Mouse (Mus musculus) left cerebral cortex, adult 9 months (tissue): ENCODE data around the gene Prkar2a.

ENCODE experiments used
- DNase-seq, 2 experiments: peaks; one replicate each; pipeline ENCODE4 v3.0.0; 2022; ENCODE audit warnings: low spot score in 2 of 2

The Prkar2a gene

DNA sequence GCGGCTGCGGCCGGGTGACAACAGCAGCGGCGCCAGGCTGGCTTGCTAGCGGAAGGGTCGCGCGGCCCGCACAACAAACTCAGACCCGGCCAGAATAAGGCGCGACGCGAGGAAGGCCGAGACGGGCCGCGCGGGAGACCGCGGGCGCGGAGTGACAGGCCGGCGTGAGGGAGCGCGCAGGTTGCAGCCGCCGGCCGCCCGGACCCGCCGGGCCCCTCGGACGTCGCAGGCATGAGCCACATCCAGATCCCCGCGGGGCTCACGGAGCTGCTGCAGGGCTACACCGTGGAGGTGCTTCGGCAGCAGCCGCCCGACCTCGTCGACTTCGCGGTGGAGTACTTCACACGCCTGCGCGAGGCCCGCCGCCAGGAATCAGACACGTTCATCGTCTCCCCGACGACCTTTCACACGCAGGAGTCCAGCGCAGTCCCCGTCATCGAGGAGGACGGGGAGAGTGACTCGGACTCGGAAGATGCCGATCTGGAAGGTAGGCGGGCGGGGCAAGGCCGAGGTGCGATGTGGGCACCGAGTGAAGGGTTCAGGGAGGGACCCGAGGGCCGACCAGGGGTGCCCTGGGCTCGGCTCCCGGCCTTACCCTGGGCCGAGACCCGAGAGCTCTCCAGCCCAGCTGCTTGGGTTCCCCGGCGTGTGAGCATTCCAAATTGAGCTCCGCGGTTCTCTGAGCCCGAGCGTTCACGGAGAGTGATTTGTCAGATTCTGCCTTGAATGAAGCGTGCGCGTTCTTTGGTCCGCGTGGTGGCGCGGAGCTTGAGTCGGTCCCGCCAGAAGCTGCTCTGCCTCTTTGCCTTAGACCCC is 3.3 kb downstream of the Prkar2a start:
- peak in 1 of 2 experiments; percentile 55 for DNase-seq

DNA sequence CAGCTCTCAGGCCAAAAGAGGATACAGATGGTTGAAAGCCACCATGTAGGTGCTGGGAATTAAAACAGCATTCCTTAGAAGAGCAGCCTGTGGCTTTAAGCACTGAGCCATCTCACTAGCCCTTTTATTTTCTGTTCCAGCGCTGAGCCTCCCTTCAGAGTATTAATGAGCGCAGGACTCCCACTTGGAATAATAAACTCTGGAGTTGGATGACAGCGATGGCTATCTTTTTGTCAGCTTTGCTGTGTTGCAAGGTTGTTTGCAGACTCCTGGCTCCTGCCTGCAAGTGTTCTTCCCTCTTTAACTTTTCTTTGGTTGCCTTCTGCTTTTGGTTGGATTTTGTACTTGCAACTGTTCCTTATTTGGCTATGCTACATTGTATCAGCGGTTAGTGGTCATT is 4.8 kb downstream of the Prkar2a start:
- DNase-seq, result no peak

DNA sequence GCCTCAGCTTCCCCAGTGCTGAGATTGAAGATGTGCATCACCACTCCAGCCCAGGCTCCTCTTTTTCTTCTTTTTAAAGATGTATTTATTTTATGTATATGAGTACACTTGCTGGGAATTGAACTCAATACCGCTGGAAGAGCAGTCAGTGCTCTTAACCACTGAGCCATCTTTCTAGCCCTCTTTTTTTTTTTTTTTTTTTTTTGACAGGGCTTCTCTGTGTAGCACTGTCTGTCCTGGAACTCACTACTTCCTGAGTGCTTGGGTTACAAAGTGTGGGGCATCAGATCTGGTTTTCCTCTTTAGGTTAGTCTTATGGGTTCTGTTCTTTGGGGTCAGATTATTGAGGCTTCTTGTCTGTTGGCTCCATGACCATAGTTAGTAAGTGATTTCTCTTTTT is 5.4 kb downstream of the Prkar2a start:
- no peak for DNase-seq

DNA sequence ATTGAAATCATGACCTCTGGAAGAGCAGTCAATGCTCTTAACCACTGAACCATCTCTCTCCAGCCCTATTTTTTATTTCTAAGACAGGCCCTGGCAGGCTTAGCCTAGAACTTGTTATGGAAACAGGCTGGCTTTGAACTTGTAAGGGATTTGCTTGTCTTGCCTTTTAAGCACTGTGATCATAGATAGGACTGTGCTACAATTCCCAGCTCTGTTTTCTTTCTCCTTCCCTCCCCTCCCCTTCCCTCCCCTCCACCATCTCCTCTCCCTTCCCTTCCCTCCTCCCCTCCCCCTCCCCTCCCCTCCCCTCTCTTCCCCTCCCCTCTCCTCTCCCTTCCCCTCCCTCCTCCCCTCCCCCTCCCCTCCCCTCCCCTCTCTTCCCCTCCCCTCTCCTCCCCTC is 13.4 kb downstream of the Prkar2a start:
- no peak for DNase-seq

DNA sequence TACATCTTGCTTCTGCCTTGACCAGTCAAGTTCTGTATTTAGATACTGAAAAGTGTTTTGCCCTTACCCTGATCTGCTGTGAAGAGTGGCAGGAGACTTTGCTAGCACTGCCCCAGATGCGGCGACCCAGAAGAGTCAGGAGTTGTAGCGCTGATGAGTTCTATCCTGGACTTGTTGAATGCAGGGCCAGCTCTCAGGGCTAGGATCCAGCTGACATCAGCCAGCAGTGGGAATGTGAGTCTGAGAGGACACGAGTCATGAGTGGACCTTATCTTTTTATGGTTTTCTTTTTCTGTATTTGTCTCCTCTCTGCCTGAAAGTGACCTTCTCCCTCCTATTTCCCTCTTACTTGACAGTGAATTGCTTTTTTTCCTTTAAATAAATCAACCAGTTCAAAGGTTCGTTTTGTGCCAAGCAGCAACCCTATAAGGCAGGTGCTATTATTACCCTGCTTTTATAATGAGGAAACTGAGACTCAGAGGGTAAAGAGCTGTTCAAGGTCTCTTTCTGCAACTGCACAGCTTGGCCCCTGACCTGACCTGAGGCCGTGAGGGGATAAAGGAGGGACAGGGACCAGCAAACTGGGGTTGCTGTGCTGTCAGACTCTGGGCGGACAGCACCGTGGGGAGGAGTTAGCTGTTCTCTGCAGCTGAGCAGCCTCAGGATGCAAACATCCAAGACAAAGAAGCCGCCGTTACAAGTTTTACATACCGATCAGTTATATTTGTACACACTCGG is 14.4 kb downstream of the Prkar2a start:
- no peak for DNase-seq

DNA sequence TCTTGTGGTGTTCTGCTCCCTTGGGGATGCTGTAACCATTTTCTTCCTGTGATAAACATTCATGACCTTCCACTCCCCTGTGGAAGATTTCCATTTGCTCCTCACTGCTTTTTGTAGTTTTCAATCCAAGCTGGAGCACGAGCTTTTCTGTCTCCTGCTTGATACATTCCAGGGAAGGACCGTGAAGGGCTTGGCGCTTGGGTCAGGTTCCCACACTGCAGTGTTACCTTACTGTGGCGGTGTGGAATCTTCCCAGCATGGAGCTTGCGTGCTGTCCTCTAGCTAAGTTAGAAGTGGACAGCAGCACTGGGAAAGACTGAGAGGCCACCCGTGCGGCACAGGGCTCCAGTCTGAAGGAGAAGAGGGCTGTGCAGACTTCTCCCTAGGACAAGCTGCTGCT is 15.5 kb downstream of the Prkar2a start:
- DNase-seq, result no peak

DNA sequence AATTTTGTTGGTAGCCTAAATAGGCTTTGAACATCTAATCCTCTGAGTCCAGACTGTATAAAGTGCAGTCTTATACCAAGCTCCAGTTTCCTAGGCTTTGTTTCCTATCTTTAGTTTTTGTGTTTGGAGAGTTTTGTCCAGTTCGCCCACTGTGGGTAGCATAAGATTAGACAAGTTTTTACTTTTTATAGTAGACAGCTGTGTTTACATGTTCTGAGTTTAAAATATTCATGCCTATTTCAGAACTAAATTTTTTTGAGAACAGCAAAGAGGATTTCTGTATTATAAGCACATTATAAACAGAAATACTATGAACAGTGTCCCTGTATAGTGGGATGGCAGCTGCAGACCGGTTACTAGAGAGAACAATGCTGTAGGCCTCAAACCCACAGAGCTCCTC is 18.1 kb downstream of the Prkar2a start:
- DNase-seq, result no peak

DNA sequence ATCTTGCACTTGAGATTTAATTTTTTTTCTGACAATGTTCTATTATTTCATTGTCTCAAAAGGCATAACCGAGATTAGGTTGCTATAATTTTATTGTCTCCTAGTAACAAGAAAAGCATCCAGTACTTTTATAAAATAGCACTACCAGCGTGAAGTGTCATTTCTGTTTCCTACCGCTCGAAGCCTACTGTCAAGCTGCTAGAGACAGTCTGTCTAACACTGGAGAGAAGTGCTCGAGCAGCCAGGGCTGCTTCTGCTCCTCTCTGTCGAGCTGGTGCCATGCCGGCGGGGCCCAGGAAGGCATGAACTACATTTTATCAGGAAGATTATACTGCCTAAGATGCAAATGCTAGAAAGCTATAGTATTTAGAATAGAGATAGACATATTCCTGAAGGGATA is 19.7 kb downstream of the Prkar2a start:
- no peak for DNase-seq

DNA sequence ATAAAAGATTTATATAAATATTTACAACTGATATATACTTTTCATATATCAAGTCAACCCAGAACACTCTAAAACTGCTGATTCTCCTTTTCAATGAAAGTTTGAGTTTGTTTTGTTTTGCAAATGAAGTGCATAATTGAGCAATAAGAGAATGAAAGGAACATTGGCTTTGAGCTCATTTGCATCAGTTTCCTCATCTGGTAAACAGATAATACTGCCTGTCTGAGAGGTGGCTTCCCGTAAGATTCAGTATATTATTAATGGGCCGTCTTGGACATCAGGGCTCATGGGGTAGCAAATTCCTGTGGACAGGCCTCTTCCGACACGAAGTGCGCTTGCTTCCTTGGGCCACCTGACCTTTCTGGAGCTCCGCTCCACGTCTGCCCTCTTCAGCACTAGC is 21.7 kb downstream of the Prkar2a start:
- no peak for DNase-seq

DNA sequence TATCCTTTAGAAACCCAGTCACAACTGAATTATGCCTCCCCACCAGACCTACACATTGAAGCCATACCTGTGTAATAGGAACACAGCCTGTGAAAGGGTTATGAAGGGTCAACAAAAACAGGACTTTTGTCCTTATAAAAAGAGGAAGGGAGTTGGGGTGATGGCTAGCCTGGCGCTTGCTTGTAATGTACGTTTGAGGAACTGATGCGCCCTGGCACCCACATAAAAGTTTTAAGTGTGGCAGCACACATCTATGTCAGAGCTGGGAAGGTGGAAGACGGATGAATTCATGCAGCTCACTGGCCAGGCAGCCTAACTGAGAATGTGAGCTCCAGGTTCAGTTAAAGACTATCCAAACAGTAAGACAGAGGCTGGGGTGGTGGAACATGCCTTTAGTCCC is 27.1 kb downstream of the Prkar2a start:
- no peak for DNase-seq

DNA sequence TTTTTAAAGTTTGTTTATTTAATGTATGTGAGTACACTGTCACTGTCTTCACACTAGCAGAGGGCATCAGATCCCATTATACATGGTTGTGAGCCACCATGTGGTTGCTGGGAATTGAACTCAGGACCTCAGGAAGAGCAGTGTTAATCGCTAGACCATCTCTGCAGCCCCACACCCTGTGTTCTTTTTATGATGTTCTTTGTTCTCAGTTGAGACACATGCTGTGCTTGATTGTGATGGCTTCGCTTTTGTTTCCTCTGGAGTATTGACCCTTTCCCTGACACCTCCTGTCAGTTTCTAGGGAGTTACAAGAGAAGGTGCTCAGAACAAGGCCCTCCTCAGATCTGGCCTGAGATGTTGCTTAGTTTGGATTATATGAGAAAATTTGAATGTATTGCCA is 34.6 kb downstream of the Prkar2a start:
- DNase-seq, result no peak

DNA sequence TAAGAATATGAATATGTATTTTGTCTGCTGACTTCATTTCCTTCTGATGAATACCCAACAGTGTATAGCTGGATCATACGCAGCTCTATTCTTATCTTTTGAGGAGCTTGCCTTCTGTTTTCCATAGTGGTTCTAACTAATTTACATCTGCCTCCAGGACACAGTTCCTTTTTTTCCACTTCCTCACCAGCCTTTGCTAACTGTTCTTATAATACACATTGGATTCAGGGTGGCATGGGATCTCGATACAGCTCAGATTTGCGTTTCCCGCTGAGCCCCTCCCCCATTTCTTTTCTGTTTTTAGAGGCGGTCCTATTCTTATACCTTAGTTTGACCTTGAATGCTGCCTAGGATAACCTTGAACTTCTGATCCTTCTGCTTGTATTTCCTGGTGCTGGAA is 37.0 kb downstream of the Prkar2a start:
- DNase-seq, result peak in 1 of 2 experiments; percentile 16

DNA sequence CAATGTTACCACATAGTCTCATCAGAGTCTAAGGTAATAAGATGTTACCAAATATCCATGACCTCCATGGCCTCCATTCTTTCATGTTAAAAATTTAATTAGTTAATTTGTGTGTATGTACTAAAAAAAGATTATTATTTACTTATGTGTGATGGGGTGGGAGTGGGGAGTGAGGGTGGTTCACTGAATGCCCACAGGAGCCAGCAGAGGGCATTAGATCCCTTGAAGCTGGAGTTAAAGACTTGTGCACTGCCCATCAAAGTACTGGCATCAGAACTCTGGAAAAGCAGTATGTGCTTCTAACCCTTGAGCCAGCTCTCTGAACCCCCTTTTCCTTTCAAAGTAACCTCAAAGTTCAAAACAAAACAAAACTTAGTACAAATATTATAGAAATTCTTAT is 39.9 kb downstream of the Prkar2a start:
- no peak for DNase-seq

DNA sequence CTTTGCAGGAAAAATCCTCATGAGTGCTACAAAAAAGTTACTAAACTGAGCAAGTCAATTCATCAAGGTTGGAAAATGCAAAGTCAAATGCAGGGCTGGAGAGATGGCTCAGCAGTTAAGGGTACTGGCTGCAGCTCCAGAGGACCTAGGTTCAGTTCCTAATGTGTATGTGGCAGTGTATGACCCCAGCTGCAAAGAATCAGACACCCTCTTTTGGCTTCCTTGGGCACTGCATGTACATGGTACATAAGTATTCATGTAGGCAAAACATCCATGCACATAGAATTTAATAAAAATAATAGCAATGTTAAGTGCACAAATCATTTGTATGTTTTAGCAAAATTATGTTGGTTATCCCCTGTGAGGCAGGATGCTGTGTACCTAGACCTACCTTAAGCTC is 43.3 kb downstream of the Prkar2a start:
- DNase-seq, result no peak

DNA sequence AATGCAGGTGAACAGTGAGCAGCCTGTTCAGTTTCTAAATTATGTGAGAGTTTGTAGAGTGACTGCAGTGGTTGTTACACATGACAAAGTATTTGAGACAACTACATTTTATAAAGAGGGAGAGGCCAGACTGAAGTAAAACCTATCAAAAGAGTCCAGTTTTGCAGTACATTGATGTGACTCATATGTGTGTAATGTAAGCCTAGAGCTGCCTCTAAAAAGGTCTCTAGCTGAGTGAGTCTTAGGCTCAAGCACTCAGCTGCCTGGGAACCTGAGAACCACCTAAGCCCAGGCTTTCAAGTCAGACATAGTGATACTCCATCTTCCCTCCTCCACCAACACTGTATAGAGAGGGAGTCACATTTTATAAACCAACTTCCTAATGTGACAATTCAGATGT is 45.5 kb downstream of the Prkar2a start:
- no peak for DNase-seq

DNA sequence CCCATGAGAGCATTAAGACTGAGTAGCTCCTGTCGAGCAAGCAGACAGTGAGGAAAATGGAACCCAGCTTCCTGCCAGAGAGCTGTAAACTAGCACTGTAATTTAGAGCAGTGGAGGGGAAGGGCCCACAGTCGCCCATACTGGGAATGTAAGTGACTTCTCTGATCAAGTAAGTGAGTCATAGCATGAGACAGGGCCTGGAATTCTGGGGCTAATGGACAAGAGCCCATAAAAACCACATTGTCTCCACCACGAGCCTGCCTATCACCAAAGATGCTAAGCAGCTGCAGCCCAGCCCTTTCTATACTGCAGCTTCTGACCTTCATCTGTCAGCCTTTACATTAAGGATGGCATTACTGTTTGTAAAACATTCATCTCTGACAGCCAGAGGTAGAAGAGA is 50.1 kb downstream of the Prkar2a start:
- no peak for DNase-seq

DNA sequence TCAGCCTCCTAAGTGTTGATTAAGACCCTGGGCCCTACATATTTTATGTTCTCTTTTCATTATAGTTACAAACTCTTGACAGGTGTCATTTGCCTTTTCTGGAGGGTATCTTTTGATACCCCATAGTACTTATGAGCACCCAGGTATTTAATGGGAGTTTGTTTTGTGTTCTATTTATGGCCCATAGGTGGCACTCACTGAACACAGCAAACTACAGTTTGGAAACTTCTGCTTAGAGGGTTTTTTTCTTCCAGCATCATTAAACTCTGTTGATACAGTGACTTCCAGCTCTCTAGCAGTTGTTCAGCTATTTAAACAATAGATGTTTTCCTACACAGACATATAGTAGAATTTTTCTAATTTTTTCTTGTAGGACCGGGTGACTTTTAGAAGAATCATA is 50.9 kb downstream of the Prkar2a start:
- DNase-seq, result no peak

DNA sequence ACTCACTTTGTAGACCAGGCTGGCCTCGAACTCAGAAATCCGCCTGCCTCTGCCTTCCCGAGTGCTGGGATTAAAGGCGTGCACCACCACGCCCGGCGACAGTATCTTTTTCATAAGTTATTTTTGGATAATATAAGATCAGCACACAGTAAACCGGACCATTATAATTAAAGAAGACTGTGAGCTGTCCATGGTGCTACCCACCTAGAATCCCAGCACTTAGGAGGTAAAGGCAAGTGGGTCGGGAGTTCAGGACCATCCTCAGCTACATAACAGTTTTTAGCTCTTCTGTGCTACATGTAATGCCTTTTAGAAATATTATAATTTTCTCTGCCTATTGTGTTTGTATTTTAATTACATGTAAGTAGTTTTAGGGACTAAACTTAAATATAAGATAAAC is 52.9 kb downstream of the Prkar2a start:
- DNase-seq, result no peak

DNA sequence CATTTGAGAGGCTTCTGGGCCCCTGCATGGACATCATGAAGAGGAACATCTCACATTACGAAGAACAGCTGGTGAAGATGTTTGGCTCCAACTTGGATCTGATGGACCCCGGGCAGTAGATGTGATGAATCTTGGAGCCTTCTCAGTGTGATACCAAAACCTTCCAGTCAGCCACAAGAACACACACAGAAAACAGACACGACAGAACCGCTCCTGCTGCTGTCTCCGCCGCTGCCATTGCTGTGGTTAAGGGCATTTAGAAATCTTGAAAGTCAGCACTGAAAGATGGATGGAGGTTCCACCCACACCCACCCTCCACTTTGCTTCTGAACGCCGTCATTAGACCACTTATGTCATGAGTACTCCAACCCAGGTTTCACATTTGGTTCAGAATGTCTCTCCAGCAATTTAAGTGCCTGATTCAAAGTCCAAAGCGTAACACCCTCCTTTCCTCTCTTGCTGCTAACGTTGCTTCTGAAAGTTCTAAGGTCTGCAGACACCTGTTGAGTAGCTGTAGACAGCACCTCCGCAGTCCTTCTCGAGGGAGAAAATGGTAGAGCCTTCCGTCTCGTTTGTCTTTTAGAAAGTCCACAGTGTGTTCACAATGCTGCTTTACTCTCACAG is 57.9 kb downstream of the Prkar2a start:
- no peak for DNase-seq

DNA sequence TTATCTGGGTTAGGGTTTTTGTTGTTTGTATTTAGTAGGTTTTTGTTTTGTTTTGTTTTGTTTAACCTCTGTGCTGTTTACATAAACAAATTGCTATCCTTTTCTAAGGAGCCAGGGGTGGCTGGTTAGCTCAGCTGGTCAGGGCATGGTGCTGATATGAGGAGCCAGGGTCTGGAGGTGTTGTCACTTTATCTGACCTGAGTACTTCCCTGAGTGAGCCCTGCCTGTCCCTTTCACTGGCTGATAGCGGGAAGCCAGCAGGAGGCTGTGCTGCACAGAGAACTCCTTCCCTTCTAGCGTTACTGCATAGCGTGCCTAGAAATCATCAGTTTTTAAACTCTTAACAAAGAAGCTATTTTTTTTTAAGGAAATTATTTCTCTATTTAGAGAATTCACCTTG is 58.6 kb downstream of the Prkar2a start:
- no peak for DNase-seq

DNA sequence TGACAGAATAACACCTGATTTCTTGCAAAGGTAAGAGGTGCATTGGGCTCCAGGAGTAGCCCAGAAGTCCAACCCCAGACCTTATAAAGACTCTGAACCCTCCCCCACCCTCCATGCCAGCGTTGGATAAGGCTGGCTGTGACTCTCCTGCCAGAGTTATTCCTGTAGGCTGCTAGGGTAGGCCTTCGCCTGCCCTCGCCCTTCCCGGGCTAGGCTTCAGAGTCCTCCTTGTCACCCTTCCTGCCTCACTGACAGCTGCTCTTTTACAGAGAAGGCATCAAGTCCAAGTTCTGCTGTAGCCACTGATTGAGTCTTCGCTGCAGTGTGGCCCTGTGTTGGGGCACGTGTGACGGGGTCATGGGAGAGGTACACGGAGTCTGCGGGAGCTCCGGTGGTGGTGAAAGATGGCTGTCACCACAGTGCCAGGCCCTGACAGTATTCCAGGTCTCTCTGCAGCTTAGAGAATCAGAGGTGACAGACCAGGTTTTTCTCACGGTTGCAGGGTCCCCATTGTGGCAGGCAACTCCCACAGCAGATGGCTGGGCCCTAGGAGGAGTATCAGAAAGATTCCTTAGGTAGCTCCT is 59.6 kb downstream of the Prkar2a start:
- no peak for DNase-seq

DNA sequence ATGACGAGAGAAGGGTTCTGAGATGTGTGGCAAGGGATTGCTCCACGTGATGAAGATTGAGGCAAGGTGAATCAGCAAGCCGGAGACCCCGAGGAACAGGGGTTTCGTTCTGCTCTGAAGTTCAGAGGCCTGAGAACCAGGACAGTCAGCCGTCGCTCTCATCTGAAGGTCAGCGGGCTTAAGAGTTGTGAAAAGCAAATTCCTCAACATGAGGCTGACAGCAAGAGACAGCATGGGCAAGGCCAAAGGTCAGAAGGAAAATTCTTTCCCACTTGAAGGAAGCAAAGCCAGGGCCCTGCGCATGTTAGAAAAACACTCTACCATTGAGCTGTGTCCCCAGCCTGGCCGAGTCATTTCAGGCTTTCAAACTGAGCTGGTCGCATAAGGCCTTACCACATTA is 61.5 kb downstream of the Prkar2a start:
- DNase-seq, result no peak
